Mouse (Mus musculus): ENCODE measurements around the gene S100a16. TPM values are rescaled to one million over a fixed set of nuclear protein-coding genes. Genes with fewer than 3 reads are reported as not detected.

The S100a16 gene
- 33.6 and 37.9 TPM in 2 replicates for polyA plus RNA-seq (2015; fragmentation: Nextera tagmentation; extraction: Ambion mirVana)

DNA sequence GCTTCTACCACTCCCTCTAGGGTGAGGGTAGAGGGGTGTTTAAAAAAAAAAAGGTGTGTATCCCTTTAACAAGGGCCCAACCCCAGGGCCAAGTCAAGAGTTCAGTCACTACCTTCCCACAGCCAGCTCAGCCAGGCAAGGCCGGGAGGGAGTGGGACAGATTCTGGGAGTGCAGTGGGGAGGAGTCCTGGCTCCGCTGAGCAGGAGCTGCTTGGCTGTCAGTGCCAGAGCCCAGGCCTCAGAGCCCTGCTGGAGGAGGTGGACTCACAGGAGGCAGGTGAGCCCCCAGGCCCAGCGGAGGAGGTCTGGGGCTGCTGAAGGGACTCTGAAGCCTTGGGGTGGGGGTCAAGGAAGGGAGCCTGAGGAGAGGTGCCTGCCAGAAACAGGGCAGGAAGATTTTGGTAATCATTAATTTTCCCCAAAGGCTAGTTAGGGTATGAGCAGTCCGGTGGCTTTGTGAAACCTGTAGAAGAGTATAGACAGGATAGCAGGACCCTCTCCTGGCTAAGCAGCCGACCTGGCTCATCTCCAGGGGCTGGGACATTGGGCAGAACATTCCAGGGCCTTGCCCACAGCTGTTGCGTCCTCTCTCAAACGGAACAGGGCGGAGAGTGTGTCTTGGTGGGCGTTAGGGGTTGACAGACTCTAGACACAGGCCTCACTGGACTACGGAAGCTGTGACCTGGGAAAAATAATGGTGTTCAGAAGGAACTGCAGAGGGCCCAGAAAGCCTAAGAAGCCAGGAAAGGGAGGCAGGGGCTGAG lies at the start of gene S100a16:
S100a16 (plus strand) TSS at position 114 of the 764 bp plus-strand sequence.
- Histone ChIP-seq H3K4me2 (no peak within 1 kb of the TSS), H3K4me1 (replicated peaks) (peaks cover 14% of the 10 kb centered on the region), H3K9ac (no peak within 1 kb of the TSS), H3K4me3 (no peak within 1 kb of the TSS), H3K36me3 (no peaks in the 10 kb centered on the region), H3K27ac (no peak within 1 kb of the TSS), H3K9me3 (no peaks in the 10 kb centered on the region), H3K27me3 (peaks cover 7% of the 10 kb centered on the region; the same call in 1 of the 2 replicates)
- ATAC-seq (ENCODE audit: low FRiP score) = no peak
- 41% methylated on average over 10 of the region's 10 CpGs for whole genome bisulfite sequencing

DNA sequence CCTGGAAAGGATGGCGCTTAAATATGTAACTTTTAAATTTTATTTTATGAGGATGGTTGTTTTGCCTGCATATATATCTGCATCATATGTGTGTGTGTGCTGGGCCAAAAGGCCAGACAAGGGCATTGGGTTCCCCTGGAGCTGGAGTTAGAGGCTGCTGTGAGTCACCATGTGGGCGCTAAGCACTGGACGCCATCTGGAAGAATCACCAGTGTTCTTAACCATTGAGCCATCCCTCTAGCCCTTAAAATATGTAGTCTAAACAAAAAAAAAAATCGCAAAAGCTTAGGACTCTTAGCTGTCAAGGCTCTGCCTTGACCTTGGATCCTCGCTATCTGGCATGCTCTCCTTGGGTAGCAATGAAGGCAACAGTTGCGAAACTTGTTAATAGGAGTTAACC lies 48.5 kb upstream of the S100a16 start:
- Histone ChIP-seq H3K9me3 (no peaks in the 10 kb centered on the region), H3K4me3 (no peak overlapping the region), H3K9ac (no peak overlapping the region), H3K36me3 (peaks cover 57% of the 10 kb centered on the region), H3K4me1 (replicated peaks) (peaks cover 10% of the 10 kb centered on the region), H3K27me3 (no peaks in the 10 kb centered on the region), H3K4me2 (no peak overlapping the region), H3K27ac (no peak overlapping the region)
- WGBS = 92% methylated on average over 6 of the region's 6 CpGs
- ATAC-seq (ENCODE audit: low FRiP score) = no peak

DNA sequence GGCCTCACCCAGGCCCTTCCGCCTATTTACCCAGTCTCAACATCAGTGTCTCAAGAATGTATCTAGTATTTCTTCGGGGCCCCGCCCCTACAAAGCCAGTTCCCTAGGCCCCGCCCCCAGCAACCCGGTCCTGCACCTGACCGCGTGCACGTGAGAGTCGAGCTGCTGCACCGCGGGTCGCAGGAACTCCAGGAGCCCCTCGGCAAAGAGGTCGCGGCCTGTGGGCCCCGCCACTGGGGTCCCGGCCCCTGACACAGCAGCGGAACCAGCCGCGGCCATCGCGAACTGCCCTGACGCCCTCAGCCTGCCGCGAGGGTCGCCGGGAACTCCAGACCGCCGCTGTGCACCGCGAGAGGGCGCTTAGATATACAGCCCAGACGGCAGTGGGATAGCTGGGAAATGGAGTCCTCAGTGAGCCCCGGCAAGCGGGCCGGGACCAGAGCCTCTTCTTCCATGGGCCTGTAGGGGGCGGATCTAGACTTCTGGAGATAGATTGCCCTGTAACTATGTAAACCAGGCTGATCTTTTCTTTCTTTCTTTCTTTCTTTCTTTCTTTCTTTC lies 46.3 kb upstream of the S100a16 start, which contains the start of gene Snapin:
Snapin (minus strand) TSS at position 338 of the 561 bp plus-strand sequence.
- peak within 1 kb of the TSS; percentile 66 for H3K4me2 ChIP-seq
- H3K4me1 ChIP-seq (replicated peaks) = peaks cover 10% of the 10 kb centered on the region
- under 1% methylated on average over 37 of the region's 37 CpGs for WGBS
- H3K36me3 ChIP-seq = peaks cover 44% of the 10 kb centered on the region
- peak within 1 kb of the TSS; percentile 83 for H3K9ac ChIP-seq
- peak within 1 kb of the TSS; percentile 80 for H3K27ac ChIP-seq
- no peaks in the 10 kb centered on the region for H3K27me3 ChIP-seq
- peak; percentile 98 for ATAC-seq (ENCODE audit: low FRiP score)
- H3K9me3 ChIP-seq = no peaks in the 10 kb centered on the region
- H3K4me3 ChIP-seq = peak within 1 kb of the TSS; percentile 70

DNA sequence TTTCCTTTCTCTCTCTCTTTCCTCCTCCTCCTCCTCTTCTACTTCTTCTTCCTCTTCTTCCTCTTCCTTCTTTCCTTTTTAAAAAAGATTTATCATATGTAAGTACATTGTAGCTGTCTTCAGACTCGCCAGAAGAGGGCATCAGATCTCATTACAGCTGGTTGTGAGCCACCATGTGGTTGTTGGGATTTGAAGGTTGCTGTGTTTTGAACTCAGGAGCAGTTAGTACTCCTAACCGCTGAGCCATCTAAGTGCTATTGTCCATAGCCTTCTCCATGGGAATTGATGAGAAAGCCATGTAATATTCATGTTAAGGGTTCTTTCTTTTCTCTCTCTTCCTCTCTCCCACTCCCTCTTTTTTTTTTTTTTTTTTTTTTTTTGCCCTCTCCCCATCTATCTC lies 45.7 kb upstream of the S100a16 start:
- no peak overlapping the region for H3K4me2 ChIP-seq
- peaks cover 10% of the 10 kb centered on the region for H3K4me1 ChIP-seq (replicated peaks)
- WGBS = 47% methylated on average over 2 of the region's 2 CpGs
- no peak overlapping the region for H3K4me3 ChIP-seq
- H3K27me3 ChIP-seq = no peaks in the 10 kb centered on the region
- H3K9me3 ChIP-seq = no peaks in the 10 kb centered on the region
- ATAC-seq (ENCODE audit: low FRiP score) = 0 out of 2 replicates have a peak, but pooled peaks have one; percentile 19
- no peak overlapping the region for H3K27ac ChIP-seq
- H3K9ac ChIP-seq = no peak overlapping the region
- peaks cover 44% of the 10 kb centered on the region for H3K36me3 ChIP-seq

DNA sequence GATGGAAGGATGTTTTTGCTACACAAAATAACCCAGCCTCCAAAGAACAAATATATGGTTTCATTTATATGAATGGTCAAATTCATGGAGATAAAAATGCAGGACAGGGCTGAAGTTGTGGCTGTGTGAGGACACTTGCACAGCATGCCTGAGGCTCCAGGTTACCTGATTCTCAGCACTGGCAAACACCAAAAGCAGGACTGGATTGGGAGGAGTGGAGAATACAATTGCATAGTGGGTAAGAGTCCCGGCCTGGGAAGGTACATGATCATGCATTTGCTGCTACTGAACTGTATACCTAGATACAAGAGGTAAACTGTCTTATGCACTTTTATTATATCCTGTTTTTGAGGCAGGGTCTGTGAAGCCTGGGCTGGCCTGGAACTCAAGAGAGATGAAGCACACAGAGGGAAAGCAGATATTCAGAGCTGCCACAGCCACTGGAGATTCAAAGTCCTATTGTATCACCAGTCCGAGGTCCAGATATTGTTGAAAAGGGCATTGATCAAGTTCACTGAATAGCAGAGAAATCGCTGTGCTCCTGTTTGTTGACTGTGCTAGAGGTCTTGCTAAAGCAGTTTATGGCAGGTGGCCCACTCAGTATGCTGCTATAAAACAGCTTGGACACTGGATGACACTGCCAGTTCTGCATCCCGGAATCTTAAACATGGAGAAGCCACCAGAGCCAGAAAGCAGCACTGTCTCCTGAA lies 43.1 kb upstream of the S100a16 start:
- no peak for ATAC-seq (ENCODE audit: low FRiP score)
- H3K4me2 ChIP-seq = no peak overlapping the region
- H3K4me3 ChIP-seq = no peak overlapping the region
- peaks cover 47% of the 10 kb centered on the region for H3K36me3 ChIP-seq
- H3K27me3 ChIP-seq = no peaks in the 10 kb centered on the region
- WGBS = 62% methylated on average over 4 of the region's 4 CpGs
- H3K27ac ChIP-seq = no peak overlapping the region
- H3K9ac ChIP-seq = no peak overlapping the region
- peaks cover 10% of the 10 kb centered on the region for H3K4me1 ChIP-seq (replicated peaks)
- H3K9me3 ChIP-seq = no peaks in the 10 kb centered on the region

DNA sequence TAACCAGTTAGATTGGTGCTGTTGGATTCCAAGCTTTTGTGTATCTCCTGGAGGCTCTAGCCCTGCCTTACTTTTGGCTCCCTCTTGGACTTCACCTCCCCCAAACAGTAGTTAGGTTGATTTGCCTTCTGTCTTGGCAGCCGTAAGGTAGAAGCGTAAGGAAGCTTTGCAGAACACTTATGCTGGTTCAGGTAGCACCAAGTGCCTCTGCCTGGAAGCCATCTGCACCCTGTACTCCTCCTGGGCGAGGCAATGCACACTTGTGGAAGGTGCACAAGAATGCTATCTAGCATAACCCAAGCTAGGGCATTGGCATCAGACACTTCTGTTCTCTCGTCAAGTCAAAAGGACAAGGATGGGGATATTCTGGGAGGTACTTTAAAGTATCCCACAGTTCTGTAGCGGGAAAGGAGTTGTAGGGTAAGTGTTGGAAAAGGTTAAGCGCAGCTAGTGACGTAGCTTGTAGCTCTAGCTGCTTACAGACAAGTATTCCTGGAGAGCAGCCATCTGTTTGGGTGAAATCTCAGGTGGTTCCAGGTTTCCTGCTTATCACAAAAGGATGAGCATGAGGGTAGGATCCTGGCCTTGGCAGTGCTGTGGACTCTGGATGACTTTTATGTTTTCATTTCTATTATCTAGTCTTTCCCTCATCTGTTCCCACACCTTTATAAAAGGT lies 41.1 kb upstream of the S100a16 start:
- H3K27me3 ChIP-seq = no peaks in the 10 kb centered on the region
- H3K4me3 ChIP-seq = no peak overlapping the region
- WGBS = 94% methylated on average over 7 of the region's 7 CpGs
- no peak overlapping the region for H3K4me2 ChIP-seq
- no peaks in the 10 kb centered on the region for H3K4me1 ChIP-seq (replicated peaks)
- H3K9me3 ChIP-seq = no peaks in the 10 kb centered on the region
- H3K27ac ChIP-seq = no peak overlapping the region
- ATAC-seq (ENCODE audit: low FRiP score) = no peak
- peaks cover 57% of the 10 kb centered on the region for H3K36me3 ChIP-seq
- H3K9ac ChIP-seq = no peak overlapping the region

DNA sequence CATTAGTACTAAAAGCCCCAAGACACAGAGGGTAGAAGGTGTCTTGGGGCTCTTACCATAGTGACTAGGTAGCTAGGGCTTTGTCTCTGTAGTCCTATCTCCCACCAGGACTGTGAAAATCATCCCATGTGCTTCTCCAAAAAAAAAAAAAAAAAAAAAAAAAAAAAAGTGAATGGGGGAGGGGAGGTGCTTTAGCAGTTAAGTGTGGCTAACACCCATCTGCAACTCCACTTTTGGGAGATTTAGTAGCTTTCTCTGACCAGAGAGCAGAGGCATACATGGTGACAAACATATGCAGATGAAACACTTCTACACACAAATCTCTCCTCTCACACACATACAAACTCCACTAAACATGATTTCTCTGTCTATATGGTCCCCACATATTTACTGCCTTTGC lies 39.5 kb upstream of the S100a16 start:
- Histone ChIP-seq H3K27ac (no peak overlapping the region), H3K4me1 (replicated peaks) (no peaks in the 10 kb centered on the region), H3K27me3 (no peaks in the 10 kb centered on the region), H3K4me3 (no peak overlapping the region), H3K9ac (no peak overlapping the region), H3K36me3 (peaks cover 73% of the 10 kb centered on the region), H3K4me2 (no peak overlapping the region), H3K9me3 (no peaks in the 10 kb centered on the region)
- no peak for ATAC-seq (ENCODE audit: low FRiP score)

DNA sequence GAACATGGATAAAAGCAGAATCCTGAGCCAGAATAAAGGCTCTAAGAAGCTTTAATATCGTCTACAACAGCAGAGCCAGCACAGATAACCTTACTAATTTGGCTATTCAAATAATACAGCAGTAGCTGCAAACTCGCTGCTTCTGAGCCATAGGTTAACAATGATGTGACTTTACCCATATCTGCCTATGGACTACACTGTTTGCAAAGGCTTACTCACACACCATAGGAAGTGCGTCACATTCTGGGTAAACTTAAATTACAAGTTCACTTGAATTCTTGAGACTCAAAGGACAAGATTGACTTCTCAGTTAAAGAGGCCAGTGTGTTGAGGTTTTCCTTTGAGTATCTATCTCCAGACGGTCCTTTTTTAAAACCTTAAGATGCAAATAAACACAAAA lies 33.6 kb upstream of the S100a16 start:
- Histone ChIP-seq H3K27ac (no peak overlapping the region), H3K9ac (no peak overlapping the region), H3K27me3 (no peaks in the 10 kb centered on the region), H3K36me3 (peaks cover 86% of the 10 kb centered on the region), H3K4me3 (no peak overlapping the region), H3K9me3 (no peaks in the 10 kb centered on the region), H3K4me2 (no peak overlapping the region), H3K4me1 (replicated peaks) (peaks cover 23% of the 10 kb centered on the region)
- WGBS = 91% methylated on average over 4 of the region's 4 CpGs
- no peak for ATAC-seq (ENCODE audit: low FRiP score)

DNA sequence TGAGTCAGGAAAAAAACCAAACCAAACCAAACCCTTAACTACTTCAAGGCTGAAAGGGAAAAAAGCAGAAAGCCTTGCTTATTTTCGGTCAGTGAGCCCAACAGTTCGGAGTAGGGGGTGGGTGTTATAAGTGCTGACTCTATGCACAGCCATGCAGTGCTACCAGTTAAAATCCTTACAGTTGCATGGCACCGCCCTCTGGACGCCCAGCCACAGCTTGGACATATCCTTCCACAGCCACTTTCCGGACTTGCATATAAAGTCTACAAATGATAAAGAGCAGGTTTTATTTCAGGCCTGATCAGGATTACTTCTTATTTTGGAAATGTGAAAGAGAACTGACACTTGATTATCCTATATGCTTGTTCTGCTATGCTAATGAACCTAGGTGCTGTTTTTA lies 31.8 kb upstream of the S100a16 start:
- H3K4me3 ChIP-seq = no peak overlapping the region
- no peak overlapping the region for H3K27ac ChIP-seq
- WGBS = 93% methylated on average over 5 of the region's 5 CpGs

DNA sequence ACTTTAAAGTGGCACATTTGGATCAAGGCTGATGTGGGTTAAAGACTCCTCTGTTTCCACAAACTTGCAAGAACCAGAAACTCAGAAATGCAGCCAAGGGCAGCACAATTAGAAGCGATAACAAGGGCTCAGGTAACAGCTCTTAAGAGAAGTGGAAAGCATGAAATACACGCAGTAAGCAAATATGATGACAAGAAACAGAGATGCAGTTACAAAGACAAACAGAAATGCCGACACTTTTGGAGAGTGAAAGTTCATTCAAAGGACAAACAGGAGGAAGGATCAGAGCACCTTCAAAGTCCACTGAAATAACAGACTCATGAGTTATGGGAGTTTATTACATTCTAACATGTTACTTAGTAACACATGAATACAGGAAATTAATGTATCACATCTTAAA lies 30.7 kb upstream of the S100a16 start:
- Histone ChIP-seq H3K4me2 (no peak overlapping the region), H3K9me3 (no peaks in the 10 kb centered on the region), H3K4me3 (no peak overlapping the region), H3K36me3 (peaks cover 60% of the 10 kb centered on the region), H3K9ac (no peak overlapping the region), H3K27me3 (0 out of 2 replicates have a peak, but pooled peaks cover 5% of the 10 kb centered on the region), H3K27ac (no peak overlapping the region), H3K4me1 (replicated peaks) (peaks cover 23% of the 10 kb centered on the region)
- WGBS = 91% methylated on average over 3 of the region's 3 CpGs
- ATAC-seq (ENCODE audit: low FRiP score) = no peak

More for the DNA sequence above, 31.8 kb upstream of the S100a16 start:
- H3K4me1 ChIP-seq (replicated peaks) = peaks cover 23% of the 10 kb centered on the region
- H3K9ac ChIP-seq = no peak overlapping the region
- no peaks in the 10 kb centered on the region for H3K27me3 ChIP-seq
- H3K9me3 ChIP-seq = no peaks in the 10 kb centered on the region
- no peak overlapping the region for H3K4me2 ChIP-seq
- peaks cover 68% of the 10 kb centered on the region for H3K36me3 ChIP-seq
- ATAC-seq (ENCODE audit: low FRiP score) = no peak

DNA sequence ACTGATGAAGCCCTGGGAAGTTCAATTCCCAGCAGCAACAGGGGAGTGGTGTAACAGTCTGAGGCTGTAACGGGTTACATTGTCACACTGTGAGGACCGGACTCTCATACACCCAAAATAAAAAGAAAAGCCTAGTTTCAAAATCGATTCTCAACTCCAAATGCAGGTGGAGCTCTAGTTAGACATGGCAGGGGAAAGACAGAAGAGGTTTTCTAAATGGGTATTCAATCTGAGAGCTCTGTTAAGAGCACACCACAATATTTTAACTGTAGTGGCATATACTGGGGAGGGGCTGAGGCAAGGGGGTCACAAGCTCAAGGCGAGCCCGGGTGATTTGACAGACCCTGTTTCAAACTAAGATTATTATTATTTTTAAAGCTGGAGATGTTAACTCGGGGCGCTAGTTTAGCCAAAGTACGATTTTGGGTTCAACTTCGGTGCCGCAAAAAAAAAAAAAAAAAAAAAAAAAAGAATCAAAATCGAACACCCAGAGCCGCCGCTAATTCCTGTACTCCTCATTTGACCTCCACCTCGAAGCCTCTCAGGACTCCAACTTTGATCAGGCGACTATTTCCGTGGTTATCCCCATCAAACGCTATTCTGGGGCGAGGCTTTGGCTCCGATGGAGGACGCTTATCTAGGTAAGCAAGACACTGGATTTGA lies 28.6 kb upstream of the S100a16 start:
- Histone ChIP-seq H3K9me3 (no peaks in the 10 kb centered on the region), H3K9ac (peak overlapping the region; percentile 98), H3K4me1 (replicated peaks) (peaks cover 23% of the 10 kb centered on the region), H3K27me3 (peaks cover 21% of the 10 kb centered on the region), H3K4me2 (peak overlapping the region; percentile 84), H3K36me3 (peaks cover 40% of the 10 kb centered on the region), H3K27ac (peak overlapping the region; percentile 98), H3K4me3 (peak overlapping the region; percentile 93)
- 2% methylated on average over 20 of the region's 20 CpGs for WGBS
- no peak; the same call in 1 of the 2 replicates for ATAC-seq (ENCODE audit: low FRiP score)
